Mouse (Mus musculus) liver, postnatal 0 days (tissue): ENCODE data around the gene Lrrc4c. TPM values are rescaled to one million over a fixed set of nuclear protein-coding genes. Genes with fewer than 3 reads are reported as not detected.

ENCODE experiments used
- ATAC-seq: fragments of 200-750 bp; cut with Nextera tagmentation; 2 replicates; pipeline ENCODE4 v1.8.0; 2017; ENCODE audit warnings: mild to moderate bottlenecking, moderate library complexity
- DNase-seq: peaks from one replicate; pipeline ENCODE4 v3.0.0-alpha.2; 2016
- H3K27ac ChIP-seq: fragments of 300-500 bp; sonication (generic); 2 replicates; pipeline ENCODE4 v1.5.1; 2014; ENCODE audit warnings: antibody characterized with exemption, moderate library complexity, mild to moderate bottlenecking, low read depth
- H3K27me3 ChIP-seq: fragments of 300-500 bp; sonication (generic); 2 replicates; pipeline ENCODE4 v1.6.1; 2014; ENCODE audit warnings: low read length, control low read depth, mixed read lengths; ENCODE audit not compliant: insufficient read depth
- H3K36me3 ChIP-seq: fragments of 300-500 bp; sonication (generic); replicated peaks from 2 replicates; pipeline ENCODE4 v1.6.1; 2014; ENCODE audit warnings: mild to moderate bottlenecking, control low read depth, low read length, moderate library complexity, mixed read lengths; ENCODE audit not compliant: insufficient read depth
- H3K4me1 ChIP-seq: fragments of 300-500 bp; sonication (generic); 2 replicates; pipeline ENCODE4 v1.6.1; 2014; ENCODE audit warnings: antibody characterized with exemption, mild to moderate bottlenecking, control low read depth; ENCODE audit not compliant: insufficient read depth
- H3K4me2 ChIP-seq: fragments of 300-500 bp; sonication (generic); 2 replicates; pipeline ENCODE4 v1.6.1; 2014; ENCODE audit warnings: low read depth, mild to moderate bottlenecking, low read length, moderate library complexity, mixed read lengths
- H3K4me3 ChIP-seq: fragments of 300-500 bp; sonication (generic); 2 replicates; pipeline ENCODE4 v1.5.1; 2014; ENCODE audit warnings: low read depth, low read length
- H3K9ac ChIP-seq: fragments of 300-500 bp; sonication (generic); replicated peaks from 2 replicates; pipeline ENCODE4 v1.6.1; 2014; ENCODE audit warnings: mild to moderate bottlenecking, moderate library complexity
- H3K9me3 ChIP-seq: fragments of 300-500 bp; sonication (generic); 2 replicates; pipeline ENCODE4 v1.6.1; 2016; ENCODE audit warnings: mild to moderate bottlenecking, control low read depth, low read length, mixed read lengths
- CTCF ChIP-seq: sonication (generic); IDR thresholded peaks from 2 replicates; pipeline ENCODE4 v1.5.1; 2016; ENCODE audit warnings: antibody characterized with exemption, low read depth
- EP300 ChIP-seq: IDR thresholded peaks from 2 replicates; pipeline ENCODE4 v1.6.1; 2016; ENCODE audit warnings: antibody characterized with exemption, low read depth, mild to moderate bottlenecking
- WGBS: fragments of 180-500 bp; shearing (Covaris S2); extraction: QIAGEN DNeasy Blood & Tissue Kit; methylation state at CpG from one replicate; pipeline ENCODE4 v1.1.7; 2014; ENCODE audit not compliant: insufficient replicate concordance; 5-methylcytosine and 5-hydroxymethylcytosine counted together
- polyA plus RNA-seq: library from polyadenylated mRNA; unstranded; fragments of >200 nt; fragmentation: Nextera tagmentation; extraction: Ambion mirVana; gene quantifications from 2 replicates; pipeline ENCODE4 v1.2.1, GENCODE M21; 2015

Gene Lrrc4c
- polyA plus RNA-seq, 1 experiment from 2014 or later = 0.36 TPM

GRCm38 (mm10) chr2:96580136-96580733, 262.3 kb downstream of the Lrrc4c start:
- no peaks in the 10 kb centered on the region for H3K27me3 ChIP-seq

DNA sequence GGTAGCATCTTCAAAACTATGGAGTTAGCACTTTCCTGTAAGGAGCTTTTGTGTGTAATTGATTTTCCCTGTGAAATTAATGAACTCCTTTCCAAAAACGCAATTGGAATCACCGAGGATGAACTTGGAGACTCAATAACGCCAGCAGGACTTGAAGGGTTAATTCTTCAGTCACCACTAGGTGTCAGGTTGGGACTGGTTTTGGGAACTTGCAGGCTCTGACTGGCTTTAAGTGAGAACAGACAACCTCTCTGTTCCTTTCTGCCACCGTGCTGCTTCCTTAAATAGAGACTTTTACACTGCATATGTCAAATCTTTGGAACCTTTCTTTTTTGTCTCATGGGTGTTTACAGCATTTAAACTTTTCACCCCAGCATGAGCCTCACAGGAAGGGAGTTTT, 267.7 kb downstream of the Lrrc4c start:
- WGBS = 6% methylated on average over 4 of the region's 4 CpGs

More at GRCm38 (mm10) chr2:96580136-96580733, 262.3 kb downstream of the Lrrc4c start:
- Histone ChIP-seq H3K4me1 (no peaks in the 10 kb centered on the region), H3K4me3 (no peak overlapping the region), H3K27ac (no peak overlapping the region), H3K9ac (no peak overlapping the region), H3K4me2 (no peak overlapping the region), H3K9me3 (no peaks in the 10 kb centered on the region), H3K36me3 (no peaks in the 10 kb centered on the region)
- ATAC-seq = no peak
- DNase-seq = no peak
- no peak for TF ChIP-seq EP300
- TF ChIP-seq CTCF = no peak
- 80% methylated on average over 1 of the region's 1 CpGs for WGBS

DNA sequence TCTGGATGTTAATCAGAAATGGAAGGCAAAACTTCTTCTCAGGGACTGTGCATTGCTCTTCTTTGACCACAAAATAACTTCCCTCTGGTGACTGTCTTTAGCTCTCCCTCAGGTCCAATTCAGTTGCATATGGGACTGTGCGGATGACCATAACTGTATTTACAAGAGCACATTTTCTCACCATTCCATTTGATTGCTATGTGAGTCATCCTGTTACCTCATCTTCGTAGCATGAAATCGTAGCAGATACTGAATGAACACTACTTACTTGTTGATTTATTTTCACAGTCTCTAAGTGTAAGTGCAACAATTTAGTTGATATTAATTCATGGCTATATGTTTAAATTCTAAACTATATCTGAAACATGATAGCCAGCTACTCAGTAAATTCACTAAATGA, 286.8 kb downstream of the Lrrc4c start:
- DNase-seq = no peak
- Histone ChIP-seq H3K27ac (no peak overlapping the region), H3K27me3 (no peaks in the 10 kb centered on the region), H3K4me2 (no peak overlapping the region), H3K9me3 (no peaks in the 10 kb centered on the region), H3K36me3 (no peaks in the 10 kb centered on the region), H3K4me3 (no peak overlapping the region), H3K9ac (no peak overlapping the region), H3K4me1 (no peaks in the 10 kb centered on the region)
- no peak for ATAC-seq
- no peak for TF ChIP-seq EP300
- no peak for TF ChIP-seq CTCF
- WGBS = 79% methylated on average over 3 of the region's 3 CpGs

More for the DNA sequence above, 267.7 kb downstream of the Lrrc4c start:
- TF ChIP-seq CTCF (peak; percentile 45), EP300 (no peak)
- Histone ChIP-seq H3K36me3 (no peaks in the 10 kb centered on the region), H3K4me2 (no peak overlapping the region), H3K4me3 (no peak overlapping the region), H3K9ac (no peak overlapping the region), H3K9me3 (no peaks in the 10 kb centered on the region), H3K27ac (no peak overlapping the region), H3K27me3 (no peaks in the 10 kb centered on the region), H3K4me1 (no peaks in the 10 kb centered on the region)
- ATAC-seq = no peak
- no peak for DNase-seq

DNA sequence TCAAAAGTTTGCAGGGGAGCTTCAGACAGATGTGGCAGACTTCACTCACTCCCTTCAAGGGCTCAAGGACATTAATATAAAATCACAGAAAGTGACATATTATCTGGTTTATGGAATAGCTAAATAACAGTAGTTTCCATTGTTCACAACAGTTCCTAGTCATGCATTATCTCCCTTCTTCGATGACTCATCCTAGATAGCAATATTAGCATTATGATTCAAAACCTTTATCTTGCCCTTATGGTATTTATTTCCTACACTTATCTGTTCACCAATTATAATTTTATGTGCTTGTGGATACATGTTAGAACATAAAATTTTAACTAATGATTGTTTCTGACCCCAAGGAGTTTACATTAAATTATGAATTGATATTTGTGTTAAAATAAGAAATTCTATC, 296.2 kb downstream of the Lrrc4c start:
- H3K36me3 ChIP-seq = no peaks in the 10 kb centered on the region
- ATAC-seq (no peak), DNase-seq (no peak)
- H3K9ac ChIP-seq = no peak overlapping the region
- TF ChIP-seq EP300 = no peak
- no peak for TF ChIP-seq CTCF
- no peaks in the 10 kb centered on the region for H3K9me3 ChIP-seq
- WGBS = 64% methylated on average over 1 of the region's 1 CpGs
- no peak overlapping the region for H3K4me2 ChIP-seq
- H3K4me1 ChIP-seq = no peaks in the 10 kb centered on the region
- H3K27ac ChIP-seq = no peak overlapping the region
- no peaks in the 10 kb centered on the region for H3K27me3 ChIP-seq
- no peak overlapping the region for H3K4me3 ChIP-seq

DNA sequence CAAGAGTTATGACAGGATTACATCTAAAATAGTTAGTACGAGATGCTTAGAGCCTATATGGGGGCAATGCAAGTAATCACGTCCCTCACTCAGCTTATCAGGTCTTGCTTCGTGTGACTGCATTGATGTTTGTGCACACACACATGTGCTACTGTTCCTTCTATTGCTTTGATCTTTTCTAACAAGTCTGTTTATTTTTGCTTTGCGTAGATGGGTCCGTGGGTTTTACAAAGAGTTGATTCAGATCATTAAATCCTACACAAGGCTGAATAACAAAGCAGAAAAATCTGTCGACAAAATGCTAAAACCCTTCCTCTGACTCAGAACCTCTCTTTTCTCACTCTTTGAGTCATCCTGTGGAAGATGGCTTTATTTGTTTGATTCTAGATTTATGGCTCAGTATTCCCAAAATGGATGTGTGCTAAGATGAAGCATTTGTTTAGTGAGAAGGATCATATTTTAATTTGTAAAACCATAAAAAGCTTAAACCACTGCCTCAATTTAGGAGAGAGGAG, 300.8 kb downstream of the Lrrc4c start:
- Histone ChIP-seq H3K9me3 (no peaks in the 10 kb centered on the region), H3K4me2 (no peak overlapping the region), H3K4me3 (no peak overlapping the region), H3K27ac (no peak overlapping the region), H3K4me1 (no peaks in the 10 kb centered on the region), H3K9ac (no peak overlapping the region), H3K36me3 (no peaks in the 10 kb centered on the region), H3K27me3 (no peaks in the 10 kb centered on the region)
- 69% methylated on average over 6 of the region's 6 CpGs for WGBS
- DNase-seq = no peak
- no peak for ATAC-seq
- no peak for TF ChIP-seq EP300
- TF ChIP-seq CTCF = no peak

DNA sequence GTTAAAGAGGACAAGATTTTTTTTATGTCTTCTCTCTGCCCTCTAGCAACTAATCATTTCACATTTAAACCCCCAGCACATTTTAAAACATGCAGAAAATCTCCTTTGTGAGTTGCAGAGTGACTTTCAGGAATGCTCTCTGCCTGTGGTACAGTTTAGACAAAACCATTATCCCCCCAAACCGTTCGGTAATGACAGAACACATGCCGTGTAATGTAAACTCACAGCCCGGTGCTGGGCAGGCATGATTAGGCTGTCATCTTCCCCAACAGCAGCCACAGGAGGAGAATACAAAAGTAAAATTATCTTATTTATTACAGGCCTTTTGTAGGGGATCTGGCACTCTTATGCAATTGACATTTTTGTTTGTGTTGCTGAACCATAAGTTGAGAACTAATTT, 349.1 kb downstream of the Lrrc4c start:
- H3K9ac ChIP-seq = no peak overlapping the region
- no peaks in the 10 kb centered on the region for H3K27me3 ChIP-seq
- H3K9me3 ChIP-seq = no peaks in the 10 kb centered on the region
- TF ChIP-seq EP300 (no peak), CTCF (no peak)
- no peak for DNase-seq
- no peak overlapping the region for H3K4me3 ChIP-seq
- no peaks in the 10 kb centered on the region for H3K36me3 ChIP-seq
- no peak overlapping the region for H3K27ac ChIP-seq
- no peak for ATAC-seq
- 76% methylated on average over 4 of the region's 4 CpGs for WGBS
- no peaks in the 10 kb centered on the region for H3K4me1 ChIP-seq
- no peak overlapping the region for H3K4me2 ChIP-seq

GRCm38 (mm10) chr2:96681806-96682205, 363.8 kb downstream of the Lrrc4c start:
- WGBS = 67% methylated on average over 4 of the region's 4 CpGs
- Histone ChIP-seq H3K27me3 (no peaks in the 10 kb centered on the region), H3K9me3 (no peaks in the 10 kb centered on the region), H3K27ac (no peak overlapping the region), H3K4me1 (no peaks in the 10 kb centered on the region), H3K4me2 (no peak overlapping the region), H3K36me3 (no peaks in the 10 kb centered on the region), H3K9ac (no peak overlapping the region), H3K4me3 (no peak overlapping the region)
- ATAC-seq = no peak
- DNase-seq = no peak
- TF ChIP-seq EP300 = no peak
- TF ChIP-seq CTCF = no peak
